In genomic region chr17:27483571-27483970, GRCm38 (mm10) we compare ENCODE assay signal across 14 mouse cellular contexts. TPM values are rescaled to one million over a fixed set of nuclear protein-coding genes. Genes with fewer than 3 reads are reported as not detected.
"Had no signal": no experiment of that assay in that cellular context is flagged by ENCODE, and none has a peak within 500 bp of the region (broad histone marks: within the 10 kb centered on the region; RNA-seq: fewer than 3 reads in every experiment).

No protein-coding gene starts in this region.

- H3K4me2 ChIP-seq: liver, embryonic 11.5 days; liver, embryonic 15.5 days; neural tube, embryonic 12.5 days had no signal

- DNase-seq: kidney, postnatal 14 days; lung, adult 2 months; lung, postnatal 36 days; midbrain, embryonic 14.5 days; right cerebral cortex, postnatal 4 days; spleen, adult 18-20 months; thymus, adult 18-20 months; thymus, postnatal 14 days had no signal

- H3K36me3 ChIP-seq: limb, embryonic 10.5 days; liver, embryonic 15.5 days; neural tube, embryonic 12.5 days had no signal

- ATAC-seq: lung, postnatal 0 days had no signal

- H3K9me3 ChIP-seq: limb, embryonic 10.5 days; liver, embryonic 15.5 days; neural tube, embryonic 12.5 days had no signal

- H3K4me3 ChIP-seq: left cerebral cortex, adult 2 months; limb, embryonic 10.5 days; liver, embryonic 15.5 days; neural tube, embryonic 12.5 days had no signal

- H3K27ac ChIP-seq: left cerebral cortex, adult 2 months; limb, embryonic 10.5 days; liver, embryonic 15.5 days; neural tube, embryonic 12.5 days had no signal

- H3K9ac ChIP-seq: liver, embryonic 15.5 days; neural tube, embryonic 12.5 days had no signal

RNA-seq across cellular contexts. Expression of gene Grm4, which starts 37.6 kb away (rescaled TPM):
- polyA plus RNA-seq: lung, postnatal 0 days had no signal
